Mouse (Mus musculus) hindbrain, postnatal 0 days (tissue): Measurements from ENCODE around the gene Slpi. TPM values are rescaled to one million over a fixed set of nuclear protein-coding genes. Genes with fewer than 3 reads are reported as not detected.

ENCODE experiments used
- ATAC-seq: fragments of 200-750 bp; cut with Nextera tagmentation; 2 replicates; pipeline ENCODE4 v1.8.0; 2017; ENCODE audit warnings: mild to moderate bottlenecking, moderate TSS enrichment, moderate library complexity
- DNase-seq: peaks from one replicate; pipeline ENCODE4 v3.0.0-alpha.2; 2015; ENCODE audit warnings: low spot score
- H3K27ac ChIP-seq: fragments of 300-500 bp; sonication (generic); 2 replicates; pipeline ENCODE4 v1.5.1; 2014; ENCODE audit warnings: mild to moderate bottlenecking
- H3K27me3 ChIP-seq: fragments of 300-500 bp; sonication (generic); 2 replicates; pipeline ENCODE4 v1.6.1; 2014; ENCODE audit warnings: low read length, mixed read lengths; ENCODE audit not compliant: insufficient read depth
- H3K36me3 ChIP-seq: fragments of 300-500 bp; sonication (generic); 2 replicates; pipeline ENCODE4 v1.6.1; 2014; ENCODE audit warnings: low read length, mixed read lengths; ENCODE audit not compliant: insufficient read depth
- H3K4me1 ChIP-seq: fragments of 300-500 bp; sonication (generic); 2 replicates; pipeline ENCODE4 v1.6.1; 2014; ENCODE audit warnings: antibody characterized with exemption, low read length, mixed read lengths; ENCODE audit not compliant: insufficient read depth
- H3K4me2 ChIP-seq: fragments of 300-500 bp; sonication (generic); 2 replicates; pipeline ENCODE4 v1.6.1; 2014; ENCODE audit warnings: low read depth, mild to moderate bottlenecking, low read length, moderate library complexity, mixed read lengths
- H3K4me3 ChIP-seq: fragments of 300-500 bp; sonication (generic); 2 replicates; pipeline ENCODE4 v1.5.1; 2014; ENCODE audit warnings: low read length
- H3K9ac ChIP-seq: fragments of 300-500 bp; sonication (generic); replicated peaks from 2 replicates; pipeline ENCODE4 v1.6.1; 2014; ENCODE audit warnings: mild to moderate bottlenecking, low read length, moderate library complexity, mixed read lengths
- H3K9me3 ChIP-seq: fragments of 300-500 bp; sonication (generic); 2 replicates; pipeline ENCODE4 v1.6.1; 2016; ENCODE audit warnings: low read length, mixed read lengths
- CTCF ChIP-seq: IDR thresholded peaks from 2 replicates; pipeline ENCODE4 v1.5.1; 2016; ENCODE audit warnings: antibody characterized with exemption, control low read depth, low read depth
- WGBS: fragments of 180-500 bp; shearing (Covaris S2); extraction: QIAGEN DNeasy Blood & Tissue Kit; methylation state at CpG from one replicate; pipeline ENCODE4 v1.1.7; 2014; 5-methylcytosine and 5-hydroxymethylcytosine counted together
- polyA plus RNA-seq: library from polyadenylated mRNA; unstranded; fragments of >200 nt; fragmentation: Nextera tagmentation; extraction: Ambion mirVana; gene quantifications from 2 replicates; pipeline ENCODE4 v1.2.1, GENCODE M21; 2015
- total RNA-seq: library from RNA; depleted of rRNA; stranded (reverse); fragments of >200 nt; gene quantifications from 2 replicates; pipeline ENCODE4 v1.2.3, GENCODE M21; 2014

The Slpi gene
- total and polyA plus RNA-seq, 2 experiments from 2014 or later: 0.40 TPM; not detected in 1

DNA sequence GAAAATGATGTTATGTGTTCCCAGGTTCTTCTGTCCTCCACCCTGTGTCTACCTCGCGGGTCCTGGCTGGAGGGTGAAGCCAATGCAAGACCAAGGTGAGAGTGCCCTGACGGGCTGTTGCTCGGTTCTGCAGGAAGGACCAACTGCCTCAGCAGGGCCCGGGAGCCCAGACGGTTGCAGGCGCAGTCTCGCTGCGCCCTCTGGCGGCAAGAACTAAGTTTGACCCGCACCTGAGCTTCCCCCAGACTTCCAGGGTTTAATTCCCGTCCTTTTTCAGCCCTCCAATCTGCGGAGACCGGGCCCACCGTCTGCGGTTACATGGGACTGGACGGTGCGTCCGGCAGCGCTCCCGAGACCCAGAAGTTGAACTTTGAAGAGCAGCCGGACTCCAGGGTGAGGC is 18.8 kb upstream of the Slpi start:
- ATAC-seq: peak; percentile 48; the same call in 1 of the 2 replicates
- Histone ChIP-seq H3K4me3 (no peak overlapping the region), H3K9me3 (no peaks in the 10 kb centered on the region), H3K9ac (no peak overlapping the region), H3K4me1 (peaks cover 11% of the 10 kb centered on the region), H3K27ac (no peak overlapping the region), H3K27me3 (peaks cover 53% of the 10 kb centered on the region), H3K36me3 (no peaks in the 10 kb centered on the region), H3K4me2 (no peak overlapping the region)
- TF ChIP-seq CTCF: peak; percentile 92
- DNase-seq: peak; percentile 83
- 1% methylated on average over 22 of the region's 22 CpGs for WGBS

GRCm38 (mm10) chr2:164405519-164405918 is 16.6 kb upstream of the Slpi start:
- Histone ChIP-seq H3K27me3 (peaks cover 65% of the 10 kb centered on the region), H3K4me2 (no peak overlapping the region), H3K9me3 (no peaks in the 10 kb centered on the region), H3K36me3 (no peaks in the 10 kb centered on the region), H3K4me1 (peaks cover 15% of the 10 kb centered on the region), H3K27ac (no peak overlapping the region), H3K4me3 (no peak overlapping the region), H3K9ac (no peak overlapping the region)
- WGBS: 50% methylated on average over 5 of the region's 5 CpGs
- DNase-seq: no peak
- ATAC-seq: no peak
- no peak for TF ChIP-seq CTCF

- ATAC-seq: no peak
- no peaks in the 10 kb centered on the region for H3K36me3 ChIP-seq
- TF ChIP-seq CTCF: no peak
- peaks cover 17% of the 10 kb centered on the region for H3K4me1 ChIP-seq
- H3K27ac ChIP-seq: no peak within 1 kb of the TSS
- H3K9ac ChIP-seq: peak within 1 kb of the TSS; percentile 30; the same call in 1 of the 2 replicates
- no peaks in the 10 kb centered on the region for H3K9me3 ChIP-seq
- H3K27me3 ChIP-seq: peaks cover 68% of the 10 kb centered on the region
- no peak for DNase-seq
- WGBS: 12% methylated on average over 9 of the region's 9 CpGs
- peak within 1 kb of the TSS; percentile 58 for H3K4me2 ChIP-seq
- peak within 1 kb of the TSS; percentile 31 for H3K4me3 ChIP-seq
Observed at GRCm38 (mm10) chr2:164405060-164405459, 16.2 kb upstream of the Slpi start, which contains the start of gene Matn4. Gene Matn4, minus strand, starts transcription at chr2:164405160.

GRCm38 (mm10) chr2:164404082-164404990 is 15.4 kb upstream of the Slpi start:
- Histone ChIP-seq H3K9me3 (no peaks in the 10 kb centered on the region), H3K4me2 (peak overlapping the region; percentile 58), H3K36me3 (no peaks in the 10 kb centered on the region), H3K27me3 (peaks cover 75% of the 10 kb centered on the region), H3K4me3 (peak overlapping the region; percentile 31), H3K27ac (no peak overlapping the region), H3K9ac (peak overlapping the region; percentile 30; the same call in 1 of the 2 replicates), H3K4me1 (peaks cover 17% of the 10 kb centered on the region)
- DNase-seq (no peak), ATAC-seq (no peak)
- WGBS: 2% methylated on average over 43 of the region's 49 CpGs
- no peak for TF ChIP-seq CTCF

DNA sequence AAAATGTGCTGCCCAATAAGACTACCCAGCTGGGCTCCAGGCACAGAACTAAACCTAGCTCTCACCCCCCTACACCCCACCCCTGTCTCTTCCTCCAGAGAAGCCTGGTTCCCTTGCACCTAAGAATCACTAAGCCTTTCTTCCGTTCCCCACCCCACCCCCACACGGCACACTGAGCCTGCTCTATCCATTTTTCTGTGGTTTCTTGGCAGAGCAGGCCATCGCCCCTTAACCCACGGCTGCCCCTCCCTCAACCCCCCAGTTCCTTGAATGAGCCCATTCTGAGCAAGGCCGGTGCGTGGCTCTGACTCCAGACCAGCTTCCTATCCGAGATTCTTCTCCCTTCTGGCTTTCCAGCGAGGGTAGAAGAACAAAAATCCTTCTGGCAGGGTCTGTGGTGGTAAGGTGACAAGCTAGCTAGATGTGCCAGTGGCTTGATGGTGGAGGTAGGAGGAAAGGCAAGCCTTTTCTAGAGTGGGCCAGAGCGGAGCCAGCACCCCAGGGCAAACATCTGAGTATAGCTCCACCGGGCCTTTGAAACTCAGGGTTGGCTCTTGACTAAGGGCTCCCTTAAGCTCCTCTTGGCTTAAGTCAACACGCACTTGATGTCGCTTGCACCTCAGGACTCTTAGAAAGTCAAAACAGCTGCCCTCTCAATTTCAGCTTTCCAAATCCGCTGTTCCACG is 14.6 kb upstream of the Slpi start:
- Histone ChIP-seq H3K27me3 (peaks cover 75% of the 10 kb centered on the region), H3K9ac (no peak overlapping the region), H3K36me3 (no peaks in the 10 kb centered on the region), H3K4me1 (peaks cover 17% of the 10 kb centered on the region), H3K4me2 (0 out of 2 replicates have a peak overlapping the region, but pooled peaks have one; percentile 58), H3K27ac (no peak overlapping the region; the same call in 1 of the 2 replicates), H3K4me3 (no peak overlapping the region), H3K9me3 (no peaks in the 10 kb centered on the region)
- peak; percentile 15; the same call in 1 of the 2 replicates for ATAC-seq
- no peak for DNase-seq
- no peak for TF ChIP-seq CTCF
- 12% methylated on average over 14 of the region's 14 CpGs for WGBS

- H3K27ac ChIP-seq: no peak within 1 kb of the TSS; the same call in 1 of the 2 replicates
- peak; percentile 86 for TF ChIP-seq CTCF
- peaks cover 69% of the 10 kb centered on the region for H3K27me3 ChIP-seq
- no peak within 1 kb of the TSS for H3K9ac ChIP-seq
- DNase-seq: peak; percentile 84
- H3K4me1 ChIP-seq: peaks cover 17% of the 10 kb centered on the region
- no peaks in the 10 kb centered on the region for H3K36me3 ChIP-seq
- peak; percentile 50; the same call in 1 of the 2 replicates for ATAC-seq
- no peak within 1 kb of the TSS for H3K4me3 ChIP-seq
- no peaks in the 10 kb centered on the region for H3K9me3 ChIP-seq
- WGBS: 5% methylated on average over 17 of the region's 17 CpGs
- H3K4me2 ChIP-seq: 0 out of 2 replicates have a peak within 1 kb of the TSS, but pooled peaks have one; percentile 58
Observed at GRCm38 (mm10) chr2:164402906-164403305, 14.0 kb upstream of the Slpi start, which contains the start of gene Rbpjl. Gene Rbpjl, plus strand, starts transcription at chr2:164403141.
